Mouse (Mus musculus) activated CD4-positive, CD25-positive, alpha-beta regulatory T cell (primary cell): ENCODE measurements around the gene Gm8890. TPM values are rescaled to one million over a fixed set of nuclear protein-coding genes. Genes with fewer than 3 reads are reported as not detected.

Experiments used
- polyA plus RNA-seq, 2 experiments: library from polyadenylated mRNA; unstranded; fragments of 100-300 nt; shearing (Covaris generic); gene quantifications; one replicate each; pipeline ENCODE4 v1.2.1; 2017

The Gm8890 gene
- polyA plus RNA-seq: not detected

GRCm38 (mm10) chr5:11255733-11256132, at the start of gene Gm8890:
Gene Gm8890 (plus strand): TSS chr5:11256033.

Other genes with a start within 250 kb of the Gm8890 start
- gene Gm8879, start 128.4 kb upstream of the Gm8890 start, polyA plus RNA-seq: under 1 TPM in 1 of 2 experiments, not detected in 1; 0.24 TPM
- gene Gm5861, start 73.0 kb upstream of the Gm8890 start, polyA plus RNA-seq: under 1 TPM in 1 of 2 experiments, not detected in 1; 0.53 TPM
- under 1 TPM in 1 of 2 experiments, not detected in 1; 0.21 TPM for gene Speer1, start 85.5 kb downstream of the Gm8890 start, polyA plus RNA-seq
- not detected for gene Gm8897, start 160.4 kb downstream of the Gm8890 start, polyA plus RNA-seq
- gene Gm8906, start 246.7 kb downstream of the Gm8890 start, polyA plus RNA-seq: not detected